Mouse (Mus musculus) testis, postnatal 10 days (tissue): Measurements from ENCODE around the gene Zbtb3.
"Not testable (repeated sequence)": the region's sequence is repeated elsewhere in the genome, so short reads cannot be mapped to it uniquely, and the experiment has no call there.

Experiments used
- DNase-seq: peaks from one replicate; pipeline ENCODE4 v3.0.0; 2021; ENCODE audit warnings: low spot score

Gene Zbtb3

DNA sequence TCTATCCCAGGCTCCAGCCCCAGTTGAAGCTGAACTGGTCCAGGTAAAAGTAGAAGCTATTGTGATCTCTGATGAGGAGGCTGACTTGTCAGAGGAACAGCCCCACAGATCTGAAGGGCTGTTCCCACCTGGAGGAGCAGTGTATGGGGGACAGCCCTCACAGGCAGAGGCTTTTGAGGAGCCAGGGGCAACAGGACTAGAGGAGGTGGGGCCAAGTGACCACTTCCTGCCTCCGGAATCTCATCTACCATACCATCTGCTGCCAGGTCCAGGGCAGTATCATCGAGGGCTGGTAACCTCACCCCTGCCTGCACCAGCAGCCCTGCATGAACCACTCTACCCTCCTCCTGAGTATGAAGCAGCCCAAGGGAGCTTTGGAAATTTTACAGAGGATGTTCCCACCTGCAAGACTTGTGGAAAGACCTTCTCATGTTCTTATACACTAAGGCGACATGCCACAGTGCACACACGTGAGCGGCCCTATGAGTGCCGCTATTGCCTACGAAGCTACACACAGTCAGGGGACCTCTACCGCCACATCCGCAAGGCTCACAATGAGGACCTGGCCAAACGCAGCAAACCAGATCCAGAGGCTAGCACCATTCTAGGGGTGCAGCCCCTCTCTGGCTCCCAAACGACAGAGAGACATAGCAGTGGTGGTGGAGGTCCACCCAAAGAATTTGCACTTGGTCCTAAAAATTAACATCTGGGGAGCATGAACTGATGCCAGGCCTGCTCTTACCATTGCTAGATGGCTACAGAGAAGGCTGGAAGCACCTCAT lies 1.7 kb downstream of the Zbtb3 start:
- DNase-seq, result no peak

DNA sequence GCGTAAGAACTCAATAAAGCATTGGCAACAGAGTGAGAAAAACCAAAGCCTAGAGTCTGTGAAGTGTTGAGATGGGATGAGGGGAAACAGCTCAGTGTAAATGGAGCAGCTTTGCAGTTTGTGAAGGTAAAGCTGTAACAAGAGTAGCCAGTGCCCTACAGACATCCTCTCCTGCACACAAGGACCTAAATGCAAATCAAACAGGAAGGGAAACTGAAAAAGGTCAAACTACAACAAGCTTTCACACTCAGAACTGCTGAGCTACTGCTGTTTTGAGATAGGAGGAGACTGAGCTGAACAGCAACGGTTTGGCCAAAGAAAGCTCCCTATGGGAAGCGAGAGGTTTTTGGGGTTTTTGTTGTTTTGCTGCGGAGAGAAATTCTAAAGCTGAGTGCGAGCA lies 4.5 kb downstream of the Zbtb3 start:
- no peak for DNase-seq

DNA sequence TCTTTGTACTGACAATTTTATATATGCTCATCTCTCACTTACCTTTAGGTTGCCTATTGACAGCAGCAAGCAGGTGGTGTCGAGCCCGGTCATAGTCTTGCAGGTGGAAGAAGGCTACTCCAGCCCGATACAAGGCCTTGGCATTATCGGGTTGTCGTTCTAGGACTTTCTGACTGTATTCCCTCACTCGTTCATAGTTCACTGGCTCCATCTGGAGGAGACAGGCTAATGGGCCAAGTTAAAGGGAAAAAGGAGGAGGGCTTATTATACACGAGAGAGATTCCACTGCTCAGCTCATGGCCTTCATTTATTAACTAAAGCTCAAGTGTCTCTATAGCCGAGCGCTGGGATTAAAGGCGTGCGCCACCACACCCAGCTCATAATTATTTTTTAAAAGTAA lies 13.5 kb downstream of the Zbtb3 start:
- DNase-seq, result no peak

DNA sequence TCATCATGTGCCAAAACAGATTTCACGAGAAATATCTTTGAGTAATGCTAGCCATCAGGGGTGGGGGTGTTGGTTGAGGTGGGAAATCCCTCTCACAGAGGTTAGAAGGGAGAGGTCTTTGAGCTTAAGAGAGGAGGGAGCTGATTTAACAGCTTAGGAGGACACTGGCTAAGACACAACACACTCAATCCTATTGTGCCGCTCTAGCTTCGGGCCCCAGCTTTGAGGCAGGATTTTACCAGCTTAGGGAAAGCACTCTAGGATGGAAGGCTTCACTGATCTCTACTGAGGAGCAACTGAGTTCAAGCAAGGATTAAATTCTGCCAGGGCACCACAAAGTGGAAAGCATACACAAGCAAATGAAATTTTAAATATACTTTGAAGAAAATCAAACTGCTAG lies 14.6 kb downstream of the Zbtb3 start:
- DNase-seq, result no peak

DNA sequence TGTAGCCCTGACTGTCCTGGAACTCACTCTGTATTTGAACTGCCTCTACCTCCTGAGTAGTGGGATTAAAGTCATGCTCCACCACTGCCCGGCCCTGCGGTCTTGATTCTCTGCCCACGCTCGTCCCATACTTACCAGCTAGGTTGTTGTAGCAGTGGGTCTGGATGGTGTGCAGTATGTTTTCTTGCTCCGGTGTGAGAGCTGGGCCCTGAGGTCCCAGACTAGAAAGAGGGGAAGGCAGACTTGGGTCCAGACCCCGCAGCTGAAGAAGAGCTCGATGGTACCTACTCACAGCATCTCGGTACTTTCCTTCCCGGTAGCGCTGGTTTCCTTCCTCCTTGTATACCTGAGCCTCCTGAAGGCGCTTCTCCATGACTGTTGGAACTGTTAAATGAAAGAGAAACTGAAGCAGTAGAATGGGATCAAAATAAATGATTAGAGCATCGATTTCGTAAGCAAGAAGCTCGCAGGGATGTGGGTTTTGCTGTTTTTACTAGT lies 16.0 kb downstream of the Zbtb3 start:
- no peak for DNase-seq

DNA sequence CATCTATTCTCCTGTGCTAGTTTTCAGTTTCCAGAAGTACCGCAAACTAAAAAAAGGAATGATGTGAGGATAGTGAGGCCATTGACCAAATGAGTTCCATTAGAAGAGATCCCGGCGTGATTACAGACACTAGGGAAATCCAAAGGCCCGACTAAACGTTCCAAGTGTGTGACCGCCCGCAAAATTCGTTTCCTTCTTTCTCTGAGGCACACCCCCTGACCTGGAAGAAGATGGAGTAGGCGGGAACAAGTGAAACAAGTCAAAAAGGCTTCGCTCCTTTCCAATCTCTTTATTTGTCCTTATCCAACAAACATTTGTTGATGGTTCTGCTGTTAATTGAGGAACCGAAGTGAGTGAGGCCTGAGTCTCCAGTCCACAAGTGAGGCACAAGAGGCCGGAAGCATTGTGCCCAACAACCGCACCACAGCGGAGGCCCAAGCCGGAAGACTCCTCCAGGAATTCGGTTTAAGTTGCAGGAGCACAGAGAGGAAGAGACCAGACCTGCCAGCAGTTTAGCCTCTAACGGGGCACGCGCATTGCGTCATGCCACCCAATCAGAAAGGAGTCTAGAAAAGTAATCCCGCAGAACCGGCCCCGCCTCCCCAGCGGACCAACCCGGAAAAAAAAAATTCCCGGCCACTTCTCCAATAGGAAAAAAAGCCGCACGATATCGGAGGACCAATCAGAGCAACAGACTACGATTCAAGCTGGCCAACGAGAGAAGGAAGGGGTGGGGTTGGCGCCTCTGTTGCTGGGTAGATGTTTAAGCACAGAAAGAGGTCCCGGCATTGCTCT lies 16.6 kb downstream of the Zbtb3 start, which contains the start of gene Ttc9c:
TSS of gene Ttc9c (minus strand) at position 533 of the 795 bp plus-strand sequence.
- DNase-seq, result peak; percentile 96

DNA sequence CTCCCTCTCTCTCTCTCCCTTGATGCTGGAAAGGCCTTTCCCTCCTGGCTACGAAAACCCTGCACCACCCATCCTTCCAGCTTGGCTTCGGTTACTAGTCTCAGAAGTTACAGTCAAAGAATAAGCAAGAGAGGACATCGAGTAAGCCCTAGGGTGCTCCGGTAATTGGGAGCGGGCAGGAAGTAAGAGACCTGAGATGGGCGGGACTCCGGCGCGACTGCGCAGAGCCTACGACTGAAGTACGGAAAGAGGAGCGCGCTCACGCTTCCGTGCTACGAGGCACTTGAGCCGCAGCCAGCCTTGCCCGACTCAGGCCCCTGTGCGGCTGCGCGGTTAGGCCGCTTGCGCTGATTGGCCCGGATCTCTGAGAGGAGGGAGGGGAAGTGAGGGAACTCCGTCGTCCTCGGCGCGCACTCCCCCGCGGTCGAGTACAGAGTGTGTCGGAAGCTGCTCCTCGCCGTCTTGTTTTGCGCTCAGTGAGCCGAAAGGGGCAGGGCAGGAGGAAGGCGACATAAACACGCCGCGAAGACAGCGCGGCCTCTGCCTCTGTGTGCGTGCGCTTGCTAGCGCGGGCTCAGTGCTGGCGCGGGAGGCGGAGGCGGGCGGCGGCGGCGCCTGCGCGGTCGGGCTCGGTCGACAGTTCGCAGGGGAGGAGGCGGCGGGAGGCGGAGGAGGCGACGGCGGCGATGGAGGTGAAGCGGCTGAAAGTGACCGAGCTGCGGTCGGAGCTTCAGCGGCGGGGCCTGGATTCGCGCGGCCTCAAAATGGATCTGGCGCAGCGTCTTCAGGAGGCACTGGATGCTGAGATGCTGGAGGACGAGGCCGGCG lies 17.5 kb downstream of the Zbtb3 start, which contains the start of gene Hnrnpul2:
TSS of gene Hnrnpul2 (plus strand) at position 415 of the 828 bp plus-strand sequence.
- DNase-seq, result peak; percentile 97

DNA sequence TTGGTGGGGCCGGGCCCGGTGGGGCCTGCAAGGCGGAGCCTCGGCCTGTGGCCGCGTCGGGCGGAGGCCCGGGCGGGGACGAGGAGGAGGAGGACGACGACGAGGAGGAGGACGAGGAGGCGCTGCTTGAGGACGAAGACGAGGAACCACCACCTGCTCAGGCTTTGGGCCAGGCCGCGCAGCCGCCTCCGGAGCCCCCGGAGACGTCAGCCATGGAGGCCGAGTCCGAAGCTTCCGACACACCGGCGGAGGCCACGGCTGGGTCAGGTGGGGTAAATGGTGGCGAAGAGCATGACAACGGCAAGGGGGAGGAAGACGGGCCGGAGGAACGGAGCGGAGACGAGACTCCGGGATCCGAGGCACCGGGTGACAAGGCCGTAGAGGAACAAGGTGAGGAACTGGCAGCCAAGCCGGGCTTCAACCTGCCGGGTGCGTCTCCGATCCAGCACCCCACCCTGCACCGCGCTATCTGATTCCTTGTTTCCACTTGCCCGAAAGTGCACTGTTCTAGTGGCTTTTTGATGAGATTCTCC lies 18.1 kb downstream of the Zbtb3 start:
- DNase-seq, result peak; percentile 66

DNA sequence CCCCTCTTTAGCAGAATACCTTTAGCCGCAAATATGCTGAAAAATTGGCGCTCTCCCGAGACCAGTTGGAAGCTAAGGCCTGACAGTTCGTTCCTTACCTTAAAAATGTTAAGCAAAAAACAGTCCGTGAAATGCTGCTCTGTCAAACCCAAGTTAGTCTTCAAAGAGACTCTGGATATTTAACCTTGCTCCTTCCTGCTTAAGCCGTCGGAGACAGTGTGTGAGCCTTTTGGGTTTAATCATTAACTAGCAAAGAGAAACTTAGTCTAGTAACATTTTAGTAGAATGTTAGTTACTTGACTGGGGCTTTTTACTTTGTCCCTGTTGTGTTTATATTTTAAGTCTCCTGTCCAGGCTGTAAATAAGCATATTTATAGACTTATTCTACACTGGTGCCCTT lies 18.8 kb downstream of the Zbtb3 start:
- no peak for DNase-seq

DNA sequence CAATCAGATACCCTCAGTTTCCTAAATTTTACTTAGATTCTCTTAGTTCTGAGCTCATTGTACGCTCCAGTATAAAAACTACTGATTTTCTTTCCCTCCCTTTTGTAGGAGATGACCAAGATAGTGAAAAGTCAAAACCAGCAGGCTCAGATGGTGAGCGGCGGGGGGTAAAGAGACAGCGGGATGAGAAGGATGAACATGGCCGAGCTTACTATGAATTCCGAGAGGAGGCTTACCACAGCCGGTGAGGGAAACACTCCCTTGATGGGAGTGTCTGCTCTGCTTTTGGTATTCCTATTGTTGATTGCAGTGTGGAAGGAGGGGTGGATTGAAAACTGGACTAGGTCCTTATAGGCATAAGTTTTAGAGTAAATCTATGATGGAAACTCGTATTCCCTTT lies 20.3 kb downstream of the Zbtb3 start:
- DNase-seq, result no peak

DNA sequence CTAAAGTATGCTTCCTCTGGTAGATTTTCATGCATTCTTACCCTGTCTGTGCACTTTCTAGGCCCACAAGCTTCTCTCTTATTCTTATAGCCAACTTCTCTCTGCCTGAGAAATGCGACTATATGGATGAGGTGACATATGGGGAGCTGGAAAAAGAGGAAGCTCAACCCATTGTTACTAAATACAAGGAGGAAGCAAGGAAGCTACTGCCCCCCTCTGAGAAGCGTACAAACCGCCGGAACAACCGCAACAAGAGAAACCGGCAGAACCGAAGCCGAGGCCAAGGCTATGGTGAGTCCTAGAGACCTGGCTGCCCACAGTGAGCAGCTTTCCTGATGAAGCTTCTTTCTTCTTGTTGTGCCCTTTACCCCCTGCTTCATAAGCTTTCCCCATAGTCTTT lies 27.3 kb downstream of the Zbtb3 start, which contains the start of gene AC129217.1:
TSS of gene AC129217.1 (plus strand) at position 114 of the 400 bp plus-strand sequence.
- DNase-seq, result no peak

DNA sequence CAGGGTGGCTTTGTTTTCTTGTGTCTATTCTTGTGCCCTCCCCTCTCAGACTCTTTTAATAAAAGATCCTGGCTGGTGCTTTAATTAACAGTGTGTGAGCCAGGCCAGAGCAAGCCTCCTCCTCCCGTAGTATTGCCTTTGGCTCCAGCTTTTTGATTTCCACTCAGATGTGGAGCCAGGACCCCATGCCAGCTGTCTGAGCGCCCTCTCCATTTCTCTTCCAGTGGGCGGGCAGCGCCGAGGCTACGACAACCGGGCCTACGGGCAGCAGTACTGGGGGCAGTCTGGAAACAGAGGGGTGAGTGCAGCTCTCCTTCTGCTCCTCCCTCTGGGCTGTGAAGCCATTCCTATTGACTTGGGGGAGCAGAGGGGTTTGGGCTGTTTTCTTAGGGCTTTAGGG lies 28.3 kb downstream of the Zbtb3 start:
- DNase-seq, result no peak

DNA sequence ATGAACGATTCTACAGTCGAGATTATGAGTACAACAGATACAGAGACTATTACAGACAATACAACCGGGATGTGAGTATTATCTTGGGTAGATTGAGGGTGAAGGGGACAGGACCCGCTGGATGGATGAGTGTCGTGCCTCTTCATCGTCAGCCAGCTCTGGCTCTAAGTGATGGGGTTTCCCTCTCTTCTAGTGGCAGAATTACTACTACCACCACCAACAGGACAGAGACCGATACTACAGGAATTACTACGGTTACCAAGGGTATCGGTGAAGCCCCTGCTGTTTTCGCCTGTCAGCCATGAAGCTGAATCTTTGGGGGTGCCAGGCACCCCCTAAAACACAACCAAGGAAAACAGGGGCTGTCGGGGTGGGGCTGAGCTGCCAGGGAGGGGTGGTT lies 28.9 kb downstream of the Zbtb3 start:
- DNase-seq, result no peak

DNA sequence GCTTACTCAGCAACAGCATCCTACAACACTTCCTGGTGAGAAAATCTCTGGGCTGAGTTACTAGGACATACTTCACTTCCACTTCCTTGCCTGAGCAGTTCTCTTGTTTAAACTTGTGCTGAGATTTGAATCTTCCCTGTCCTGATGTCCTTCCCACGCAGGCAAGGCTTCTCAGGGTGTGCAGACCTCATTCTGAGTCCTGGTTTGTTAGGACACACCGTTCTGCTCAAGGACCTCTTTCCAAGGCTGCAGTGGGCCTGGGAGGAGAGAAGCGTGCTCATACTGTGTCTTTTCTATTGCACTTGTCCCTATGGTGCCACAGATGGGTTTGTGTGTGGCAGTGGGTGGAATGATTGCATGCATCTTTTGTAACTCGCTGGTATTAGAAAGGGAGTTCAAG lies 30.6 kb downstream of the Zbtb3 start:
- no peak for DNase-seq

DNA sequence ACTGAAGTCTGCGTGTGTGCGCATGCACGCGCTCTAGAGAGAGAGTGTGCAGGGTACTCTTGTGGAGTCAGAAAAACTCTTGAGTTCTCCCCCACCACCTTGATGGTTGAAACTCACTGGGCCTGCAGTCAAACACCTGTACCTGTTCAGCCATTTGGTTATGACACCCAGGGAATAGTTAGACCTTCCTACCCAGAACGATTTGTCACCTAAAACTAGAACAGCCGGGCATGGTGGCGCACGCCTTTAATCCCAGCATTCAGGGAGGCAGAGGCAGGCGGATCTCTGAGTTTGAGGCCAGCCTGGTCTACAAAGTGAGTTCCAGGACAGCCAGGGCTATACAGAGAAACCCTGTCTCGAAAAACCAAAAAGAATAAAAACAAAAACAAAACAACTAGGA lies 34.0 kb downstream of the Zbtb3 start:
- not testable (repeated sequence) for DNase-seq

DNA sequence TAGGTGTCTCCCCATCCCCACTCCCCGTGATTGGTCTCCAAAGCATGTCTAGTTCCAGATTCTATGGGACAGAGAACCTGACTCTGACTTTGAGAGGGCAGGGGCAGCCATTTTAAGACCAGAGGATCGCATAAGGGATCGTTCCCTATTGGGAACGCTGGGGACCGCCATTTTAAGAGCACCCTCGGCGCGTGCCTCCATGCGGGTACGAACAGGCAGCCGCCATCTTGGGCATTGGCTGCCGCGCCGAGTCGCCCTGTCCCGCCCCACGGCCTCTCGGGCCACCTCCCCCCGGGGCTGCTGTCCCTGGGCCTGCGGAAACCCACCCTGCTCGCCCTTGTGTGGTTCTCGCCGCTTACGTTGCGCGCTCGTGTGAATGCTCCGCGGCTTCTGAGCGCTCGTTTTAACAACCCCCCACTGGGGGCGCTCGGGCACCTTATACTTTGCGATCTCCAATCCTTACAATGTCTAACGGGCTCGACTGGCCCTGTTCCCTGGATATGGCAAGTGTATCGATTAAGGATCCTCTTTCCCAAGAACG lies 35.0 kb downstream of the Zbtb3 start, which contains the start of gene Bscl2:
TSS of gene Bscl2 (plus strand) at position 217 of the 541 bp plus-strand sequence.
- DNase-seq, result peak; percentile 88

DNA sequence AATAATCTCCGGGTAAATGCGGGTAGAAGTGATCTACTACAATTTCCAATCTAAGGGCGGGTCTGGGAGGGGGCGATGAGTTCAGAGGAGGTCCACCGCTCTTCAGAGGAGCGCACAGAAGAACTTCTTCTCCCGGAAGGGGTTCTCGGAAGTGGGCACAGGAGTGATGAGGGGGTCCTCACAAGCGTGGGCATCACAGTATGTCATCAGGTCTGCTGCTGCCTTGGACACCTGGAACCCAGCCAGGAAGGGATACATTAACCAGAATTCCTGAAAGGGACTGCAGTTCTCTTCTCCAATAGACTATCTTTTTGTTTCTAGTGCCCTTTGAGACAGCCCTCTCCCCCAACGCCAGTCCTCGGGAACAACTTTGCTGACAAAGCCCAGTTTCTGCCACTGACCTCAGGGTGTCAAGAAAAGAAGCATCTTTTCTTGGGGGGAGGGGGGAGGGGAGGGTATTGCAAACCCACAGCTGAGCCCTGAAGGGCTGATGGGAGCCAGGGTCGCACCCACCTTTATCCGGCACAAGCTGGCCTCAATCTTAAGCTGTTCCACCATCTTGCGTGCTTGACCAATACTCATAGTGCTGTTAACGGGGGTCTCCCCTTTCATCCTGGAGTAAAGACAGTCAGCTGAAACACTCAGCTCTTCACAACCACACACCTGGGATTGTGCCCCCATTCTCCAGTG lies 35.8 kb downstream of the Zbtb3 start:
- DNase-seq, result peak; percentile 77

DNA sequence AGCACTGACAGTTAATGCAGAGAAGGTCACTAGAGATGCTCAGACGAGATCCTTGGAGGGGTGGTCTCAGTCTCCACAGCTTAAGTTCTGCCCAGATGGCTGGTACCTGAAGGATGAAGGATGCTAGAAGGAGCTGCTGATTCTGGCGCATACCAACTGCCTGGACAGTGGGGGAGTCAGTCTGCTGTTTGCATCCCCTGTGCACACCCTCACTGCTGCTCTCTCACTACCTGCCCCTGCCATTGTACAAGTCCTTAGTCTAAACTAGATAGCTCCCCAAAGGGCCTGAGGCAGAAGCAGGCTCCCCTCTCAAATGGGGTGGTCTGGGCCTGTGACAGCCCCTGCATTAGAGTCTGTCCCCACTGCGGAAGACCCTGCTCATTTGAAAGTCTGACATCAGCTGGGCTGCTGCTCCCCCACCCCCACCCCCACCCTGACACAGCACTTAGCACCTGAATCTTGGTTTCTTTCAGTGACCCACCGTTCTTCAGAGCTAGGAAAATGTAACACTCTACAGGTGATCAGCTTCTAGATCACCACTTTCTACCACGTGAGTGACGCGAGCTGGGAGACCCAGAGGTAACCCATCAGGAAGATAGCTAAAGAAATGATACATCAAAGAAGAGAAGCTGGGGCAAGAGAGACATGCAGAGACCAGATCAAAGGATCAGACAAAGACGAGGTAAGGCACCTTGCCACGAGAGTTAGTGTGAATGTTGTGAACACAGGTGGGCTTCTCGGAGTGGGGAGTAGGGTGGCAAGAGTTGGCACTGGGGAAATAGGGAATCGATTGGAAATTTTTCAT lies 37.0 kb downstream of the Zbtb3 start, which contains the start of gene Gng3:
TSS of gene Gng3 (minus strand) at position 92 of the 805 bp plus-strand sequence.
- DNase-seq, result no peak

DNA sequence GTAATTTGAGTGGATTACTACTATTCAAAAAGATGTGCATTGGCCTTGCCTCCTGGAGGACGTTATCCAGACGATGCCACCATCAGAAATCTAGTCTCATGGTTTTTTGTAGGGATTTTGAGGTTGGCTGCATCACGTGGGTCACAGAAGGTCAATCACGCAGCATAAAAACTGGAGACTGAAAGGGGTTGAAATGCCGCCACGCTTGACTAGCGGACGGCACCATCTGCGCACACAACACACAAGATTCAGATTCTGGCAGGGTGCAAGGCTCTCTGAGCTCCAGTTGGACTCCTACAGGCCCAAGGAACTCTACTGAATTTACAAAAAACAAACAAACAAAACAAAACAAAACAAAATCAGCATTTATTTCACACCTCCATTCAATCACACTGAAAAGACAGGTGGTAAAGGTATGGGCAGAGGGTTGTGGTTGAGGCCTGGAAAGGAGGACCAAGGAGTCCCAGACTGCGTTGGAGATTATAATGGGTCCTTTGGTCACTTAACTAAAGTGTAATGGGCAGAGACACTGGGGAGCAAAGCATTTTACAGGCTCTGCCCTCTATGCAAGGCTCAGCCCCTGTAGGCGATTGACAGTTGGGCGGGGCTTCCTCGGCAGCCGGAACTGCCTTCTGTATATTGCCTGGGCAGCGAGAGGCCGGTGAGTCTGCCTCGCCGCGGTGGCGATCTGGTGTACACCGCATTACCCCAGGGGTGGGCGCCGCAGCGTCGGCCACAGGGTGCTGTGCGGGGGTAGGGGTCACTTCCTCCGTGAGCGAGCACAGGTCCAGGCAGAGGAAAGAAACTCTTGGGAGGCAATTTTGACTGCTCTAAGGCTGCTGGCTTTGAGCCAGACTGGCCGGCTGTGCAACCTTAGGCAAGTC lies 37.8 kb downstream of the Zbtb3 start:
- DNase-seq, result peak; percentile 78
